Comparison of ENCODE assay signal across 9 mouse cellular contexts in genomic region chr10:82761037-82761811, GRCm38 (mm10). TPM values are rescaled to one million over a fixed set of nuclear protein-coding genes. Genes with fewer than 3 reads are reported as not detected.
DNase-seq lines count a peak whose midpoint lies in the region; ATAC-seq lines count a peak whose summit lies in the region.
"Had no signal": no experiment of that assay in that cellular context is flagged by ENCODE, and none has a peak within 500 bp of the region (broad histone marks: within the 10 kb centered on the region; RNA-seq: fewer than 3 reads in every experiment).

No protein-coding gene starts in this region.

- no peaks in the 10 kb centered on the region for H3K9me3 ChIP-seq in heart, embryonic 13.5 days
- H3K9me3 ChIP-seq in embryonic facial prominence, embryonic 13.5 days = no peaks in the 10 kb centered on the region
- H3K9me3 ChIP-seq in limb, embryonic 12.5 days = 0 out of 2 replicates have a peak, but pooled peaks cover 4% of the 10 kb centered on the region

- peaks cover 47% of the 10 kb centered on the region for H3K4me1 ChIP-seq in heart, embryonic 13.5 days
- peaks cover 28% of the 10 kb centered on the region for H3K4me1 ChIP-seq in embryonic facial prominence, embryonic 13.5 days
- H3K4me1 ChIP-seq in limb, embryonic 12.5 days (replicated peaks) = peaks cover 52% of the 10 kb centered on the region

- ATAC-seq in heart, embryonic 13.5 days (ENCODE audit: extremely low read depth, insufficient number of reproducible peaks, low FRiP score, low TSS enrichment) = no peak
- no peak for ATAC-seq in embryonic facial prominence, embryonic 13.5 days (ENCODE audit: insufficient number of reproducible peaks, insufficient read depth, low FRiP score, low TSS enrichment, low read depth)
- ATAC-seq in limb, embryonic 12.5 days (ENCODE audit: insufficient number of reproducible peaks, insufficient read depth, low FRiP score, low TSS enrichment, low read depth) = no peak
- ATAC-seq: intestine, postnatal 0 days had no signal

- H3K27ac ChIP-seq in heart, embryonic 13.5 days (replicated peaks) = no peak overlapping the region
- H3K27ac ChIP-seq in embryonic facial prominence, embryonic 13.5 days = no peak overlapping the region
- no peak overlapping the region for H3K27ac ChIP-seq in limb, embryonic 12.5 days

- DNase-seq in heart, adult 9 months (ENCODE audit: low spot score in 2 of 2) = no peak
- peak; percentile 55 for DNase-seq in adipocyte (ENCODE audit: low spot score)
- DNase-seq in urinary bladder, adult 18-20 months (ENCODE audit: low spot score in 2 of 2) = no peak
- no peak for DNase-seq in retina, embryonic 14.5 days (ENCODE audit: low spot score)
- DNase-seq in ovary, postnatal 14 days (ENCODE audit: low spot score) = no peak

- no peaks in the 10 kb centered on the region for H3K27me3 ChIP-seq in heart, embryonic 13.5 days (replicated peaks)
- H3K27me3 ChIP-seq in embryonic facial prominence, embryonic 13.5 days = no peaks in the 10 kb centered on the region
- no peaks in the 10 kb centered on the region for H3K27me3 ChIP-seq in limb, embryonic 12.5 days

- H3K9ac ChIP-seq in heart, embryonic 13.5 days = peak overlapping the region; percentile 54
- no peak overlapping the region for H3K9ac ChIP-seq in embryonic facial prominence, embryonic 13.5 days
- H3K9ac ChIP-seq in limb, embryonic 12.5 days (replicated peaks) = 0 out of 2 replicates have a peak overlapping the region, but pooled peaks have one; percentile 12

- 80% methylated on average over 9 of the region's 9 CpGs for WGBS in heart, embryonic 13.5 days
- 81% methylated on average over 9 of the region's 9 CpGs for WGBS in embryonic facial prominence, embryonic 13.5 days
- 82% methylated on average over 9 of the region's 9 CpGs for WGBS in limb, embryonic 12.5 days

- no peak overlapping the region for H3K4me3 ChIP-seq in heart, embryonic 13.5 days
- H3K4me3 ChIP-seq in embryonic facial prominence, embryonic 13.5 days = no peak overlapping the region
- 0 out of 2 replicates have a peak overlapping the region, but pooled peaks have one; percentile 7 for H3K4me3 ChIP-seq in limb, embryonic 12.5 days (replicated peaks)

- H3K4me2 ChIP-seq in heart, embryonic 13.5 days = 0 out of 2 replicates have a peak overlapping the region, but pooled peaks have one; percentile 16
- H3K4me2 ChIP-seq in embryonic facial prominence, embryonic 13.5 days = peak overlapping the region; percentile 34; the same call in 1 of the 2 replicates
- H3K4me2 ChIP-seq in limb, embryonic 12.5 days = peak overlapping the region; percentile 73

- peaks cover 53% of the 10 kb centered on the region for H3K36me3 ChIP-seq in heart, embryonic 13.5 days
- peaks cover 51% of the 10 kb centered on the region for H3K36me3 ChIP-seq in embryonic facial prominence, embryonic 13.5 days
- H3K36me3 ChIP-seq in limb, embryonic 12.5 days = peaks cover 53% of the 10 kb centered on the region

RNA-seq across cellular contexts. Expression of gene Nfyb, which starts 2.7 kb away (rescaled TPM):
- 20.9 and 24.7 TPM in 2 replicates for polyA plus RNA-seq in heart, embryonic 13.5 days (2015; fragmentation: Nextera tagmentation; extraction: Ambion mirVana)
- polyA plus RNA-seq in embryonic facial prominence, embryonic 13.5 days (2015; fragmentation: Nextera tagmentation; extraction: Ambion mirVana) = 57.3 and 65.6 TPM in 2 replicates
- 61.4 and 66.8 TPM in 2 replicates for polyA plus RNA-seq in limb, embryonic 12.5 days (2016; fragmentation: Nextera tagmentation; extraction: Ambion mirVana)

Comparison
In these comparisons a context has a peak if more than half of its experiments do, and no peak if none do; other contexts are left out.
1. H3K4me2 ChIP-seq: peak in every context shown above with its lines; median percentile 73 in limb, embryonic 12.5 days; 34 in embryonic facial prominence, embryonic 13.5 days; 16 in heart, embryonic 13.5 days.